Mouse (Mus musculus) liver, embryonic 14.5 days (tissue): ENCODE results near the gene Lamc2. TPM values are rescaled to one million over a fixed set of nuclear protein-coding genes. Genes with fewer than 3 reads are reported as not detected.

Experiments
- ATAC-seq: fragments of 200-750 bp; cut with Nextera tagmentation; 2 replicates; pipeline ENCODE4 v1.8.0; 2017; ENCODE audit warnings: moderate number of reproducible peaks, mild to moderate bottlenecking, moderate library complexity; ENCODE audit not compliant: insufficient read depth
- DNase-seq, 3 experiments: peaks; one replicate each; pipeline ENCODE4 v3.0.0-alpha.2; 2012 to 2013; ENCODE audit warnings: low read depth in 3 of 3, low spot score in 3 of 3
- H3K27ac ChIP-seq: fragments of 300-500 bp; sonication (generic); 2 replicates; pipeline ENCODE4 v1.5.1; 2014; ENCODE audit warnings: moderate library complexity, mild to moderate bottlenecking, control low read depth, inconsistent platforms
- H3K27me3 ChIP-seq: fragments of 300-500 bp; sonication (generic); 2 replicates; pipeline ENCODE4 v1.6.1; 2014; ENCODE audit warnings: mild to moderate bottlenecking, low read length, moderate library complexity; ENCODE audit not compliant: control insufficient read depth, insufficient read depth
- H3K36me3 ChIP-seq: fragments of 300-500 bp; sonication (generic); replicated peaks from 2 replicates; pipeline ENCODE4 v1.6.1; 2014; ENCODE audit warnings: low read depth; ENCODE audit not compliant: control insufficient read depth, insufficient read depth
- H3K4me1 ChIP-seq, 2 experiments: fragments of 200-500 bp in 1 of 2; fragments of 300-500 bp in 1 of 2; sonication (generic) in 1 of 2; replicated peaks; 2 replicates each; pipeline ENCODE4 v1.6.1; 2012 to 2014; ENCODE audit warnings: antibody characterized with exemption in 1 of 2, inconsistent platforms in 1 of 2, low read length in 1 of 2; ENCODE audit not compliant: control insufficient read depth in 2 of 2, insufficient read depth in 2 of 2
- H3K4me2 ChIP-seq: fragments of 300-500 bp; sonication (generic); 2 replicates; pipeline ENCODE4 v1.6.1; 2014; ENCODE audit warnings: low read depth, mild to moderate bottlenecking, control low read depth, moderate library complexity
- H3K4me3 ChIP-seq, 2 experiments: fragments of 200-500 bp in 1 of 2; fragments of 300-500 bp in 1 of 2; sonication (generic) in 1 of 2; 2 replicates each; pipeline ENCODE4 v1.5.1; 2012 to 2014; ENCODE audit warnings: low read depth in 2 of 2, low read length in 2 of 2, mild to moderate bottlenecking in 2 of 2, control low read depth in 1 of 2, inconsistent platforms in 1 of 2, moderate library complexity in 1 of 2; ENCODE audit not compliant: insufficient read depth in 1 of 2
- H3K9ac ChIP-seq: fragments of 300-500 bp; sonication (generic); replicated peaks from 2 replicates; pipeline ENCODE4 v1.6.1; 2014; ENCODE audit warnings: mild to moderate bottlenecking, control low read depth, moderate library complexity
- H3K9me3 ChIP-seq: fragments of 300-500 bp; sonication (generic); 2 replicates; pipeline ENCODE4 v1.6.1; 2016; ENCODE audit warnings: low read length, mixed read lengths; ENCODE audit not compliant: control insufficient read depth
- CTCF ChIP-seq: IDR thresholded peaks from 2 replicates; pipeline ENCODE4 v1.5.1; 2016; ENCODE audit warnings: antibody characterized with exemption, low read depth, control low read depth
- EP300 ChIP-seq: IDR thresholded peaks from 2 replicates; pipeline ENCODE4 v1.6.1; 2016; ENCODE audit warnings: antibody characterized with exemption, low read depth
- whole genome bisulfite sequencing: fragments of 180-500 bp; shearing (Covaris S2); extraction: QIAGEN DNeasy Blood & Tissue Kit; methylation state at CpG from one replicate; pipeline ENCODE4 v1.1.7; 2014; ENCODE audit not compliant: insufficient replicate concordance; 5-methylcytosine and 5-hydroxymethylcytosine counted together
- polyA plus RNA-seq, 2 experiments: library from polyadenylated mRNA; depleted of rRNA in 1 of 2; stranded (reverse) in 1 of 2; unstranded in 1 of 2; fragments of >200 nt; fragmentation: Nextera tagmentation in 1 of 2; extraction: Ambion mirVana in 1 of 2; gene quantifications; 2 replicates each; pipeline versions ENCODE4 v1.2.1 to v1.2.3; 2012 to 2014

The Lamc2 gene
- polyA plus RNA-seq, 2 experiments, result 0.10 to 0.14 TPM

DNA sequence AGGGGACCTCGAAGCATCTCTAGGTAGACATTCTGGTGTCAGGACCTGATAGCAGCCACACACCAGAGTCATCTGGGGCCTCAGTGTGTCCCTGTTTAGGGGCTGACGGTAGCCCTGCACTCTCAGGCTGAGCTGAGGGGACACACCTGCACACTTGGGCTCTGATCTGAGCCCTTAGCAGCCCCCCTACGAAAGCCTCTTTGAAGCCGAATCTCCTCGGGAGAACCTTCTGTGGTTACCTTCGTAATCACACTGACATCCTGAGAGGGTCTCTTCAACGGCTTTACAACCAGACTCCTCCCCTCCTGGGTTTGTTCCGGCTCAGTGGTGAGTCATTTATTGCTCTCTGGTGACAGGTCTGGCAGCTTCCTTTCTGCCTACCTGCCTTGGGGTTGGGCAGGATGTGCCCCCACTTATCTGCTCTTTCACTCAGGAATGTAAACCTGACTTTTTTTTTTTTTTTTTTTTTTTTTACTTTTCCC is 45.5 kb downstream of the Lamc2 start:
- 10% methylated on average over 8 of the region's 8 CpGs for WGBS
- Histone ChIP-seq H3K4me1 (no peaks in the 10 kb centered on the region), H3K9ac (no peak overlapping the region), H3K9me3 (no peaks in the 10 kb centered on the region), H3K27me3 (no peaks in the 10 kb centered on the region), H3K4me3 (no peak overlapping the region), H3K27ac (no peak overlapping the region), H3K4me2 (no peak overlapping the region), H3K36me3 (no peaks in the 10 kb centered on the region)
- ATAC-seq (no peak), DNase-seq (no peak)
- no peak for TF ChIP-seq EP300
- no peak for TF ChIP-seq CTCF

DNA sequence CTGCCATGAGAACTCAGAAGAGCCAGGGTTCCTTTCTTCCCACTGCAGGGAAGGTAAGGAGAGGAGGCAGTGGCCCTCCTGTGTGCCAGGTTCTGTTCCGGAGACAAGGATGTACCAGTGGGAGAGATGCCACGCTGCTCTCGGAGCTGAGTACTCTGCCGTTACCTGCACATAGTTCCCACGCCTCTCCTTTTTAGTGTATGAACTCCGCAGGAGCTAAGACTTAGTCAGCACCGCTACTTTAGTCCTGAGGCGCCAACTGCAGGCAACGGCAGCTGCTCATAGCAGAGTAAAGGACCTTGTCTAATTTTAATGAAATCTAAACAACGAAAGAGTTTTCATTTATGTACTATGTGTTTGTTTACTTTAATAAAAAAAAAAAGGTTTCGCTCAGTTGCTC is 46.0 kb downstream of the Lamc2 start:
- no peak overlapping the region for H3K4me2 ChIP-seq
- no peak overlapping the region for H3K27ac ChIP-seq
- ATAC-seq (no peak), DNase-seq (no peak)
- no peaks in the 10 kb centered on the region for H3K36me3 ChIP-seq
- TF ChIP-seq CTCF (no peak), EP300 (no peak)
- 73% methylated on average over 11 of the region's 11 CpGs for WGBS
- no peaks in the 10 kb centered on the region for H3K4me1 ChIP-seq
- H3K9me3 ChIP-seq, result no peaks in the 10 kb centered on the region
- no peak overlapping the region for H3K4me3 ChIP-seq
- H3K9ac ChIP-seq, result no peak overlapping the region
- H3K27me3 ChIP-seq, result no peaks in the 10 kb centered on the region

DNA sequence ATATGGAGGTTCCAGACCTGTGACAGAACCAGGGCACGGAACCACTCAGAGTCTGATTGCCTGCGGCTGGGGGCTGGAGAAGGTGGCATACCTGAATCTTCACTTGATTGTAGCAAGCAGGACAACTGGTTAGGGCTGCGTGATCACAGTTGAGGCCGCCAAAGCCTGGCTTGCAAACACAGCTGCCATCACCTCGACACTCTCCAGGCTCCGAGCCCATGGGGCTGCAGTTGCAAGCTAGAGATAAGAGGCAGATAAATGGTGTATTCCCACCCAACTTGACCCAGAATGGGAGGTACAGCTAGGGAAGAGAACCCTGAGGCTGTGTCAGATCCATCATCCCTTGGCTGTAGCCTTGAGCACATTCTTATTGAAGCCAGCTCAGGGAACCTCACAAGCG is 46.6 kb downstream of the Lamc2 start:
- WGBS, result 48% methylated on average over 7 of the region's 7 CpGs

DNA sequence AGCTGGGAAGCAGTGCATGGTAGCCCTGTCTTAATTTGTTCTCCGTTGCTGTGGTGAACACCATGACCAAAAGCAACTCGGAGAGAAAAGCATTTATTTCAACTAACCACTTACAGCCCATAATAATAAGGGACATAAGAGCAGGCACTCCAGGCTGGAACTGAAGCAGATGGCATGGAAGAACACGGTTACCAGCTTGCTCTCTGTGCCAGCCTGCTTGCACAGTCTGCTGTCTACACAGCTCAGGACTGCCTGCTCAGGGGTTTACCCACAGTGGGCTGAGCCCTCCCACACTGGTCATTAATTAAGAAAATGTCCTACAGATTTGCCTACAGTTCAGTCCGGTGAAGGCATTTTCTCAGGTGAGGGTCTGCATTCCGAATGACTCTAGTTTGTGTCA is 47.8 kb downstream of the Lamc2 start:
- WGBS, result 56% methylated on average over 5 of the region's 5 CpGs
- H3K9ac ChIP-seq, result no peak overlapping the region

More for the DNA sequence above, 46.6 kb downstream of the Lamc2 start:
- Histone ChIP-seq H3K4me3 (no peak overlapping the region), H3K9me3 (no peaks in the 10 kb centered on the region), H3K4me2 (no peak overlapping the region), H3K9ac (no peak overlapping the region), H3K27ac (no peak overlapping the region), H3K27me3 (no peaks in the 10 kb centered on the region), H3K4me1 (no peaks in the 10 kb centered on the region), H3K36me3 (no peaks in the 10 kb centered on the region)
- ATAC-seq (no peak), DNase-seq (no peak)
- TF ChIP-seq CTCF (no peak), EP300 (no peak)

DNA sequence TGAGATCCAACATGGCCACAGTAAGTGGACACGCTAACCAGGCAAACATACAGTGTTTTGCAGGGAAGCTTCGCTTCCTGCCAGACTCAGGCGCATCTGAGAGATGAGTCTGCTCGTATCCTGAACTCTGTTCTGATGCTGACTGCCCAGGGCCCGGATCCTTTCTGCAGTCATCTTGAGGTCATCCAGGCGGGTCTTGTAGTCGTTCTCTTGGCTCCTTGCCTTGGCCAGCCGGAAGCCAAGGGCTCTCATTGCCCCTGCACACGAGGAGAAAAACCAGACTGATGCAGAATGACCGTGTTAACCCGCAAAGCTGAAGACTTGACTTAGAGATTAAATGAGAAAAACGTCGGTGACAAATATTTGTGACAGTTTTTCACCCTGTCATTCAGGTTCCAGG is 49.6 kb downstream of the Lamc2 start:
- ATAC-seq (no peak), DNase-seq (no peak)
- no peak for TF ChIP-seq EP300
- TF ChIP-seq CTCF, result no peak
- H3K9ac ChIP-seq, result no peak overlapping the region
- 66% methylated on average over 13 of the region's 13 CpGs for WGBS
- no peak overlapping the region for H3K27ac ChIP-seq
- no peaks in the 10 kb centered on the region for H3K27me3 ChIP-seq
- H3K4me1 ChIP-seq, result peaks cover 0 to 3% of the 10 kb centered on the region in 2 experiments; a peak in 1 of 4 replicates
- H3K9me3 ChIP-seq, result no peaks in the 10 kb centered on the region
- H3K4me2 ChIP-seq, result no peak overlapping the region
- no peak overlapping the region for H3K4me3 ChIP-seq
- no peaks in the 10 kb centered on the region for H3K36me3 ChIP-seq

More for the DNA sequence above, 47.8 kb downstream of the Lamc2 start:
- H3K27ac ChIP-seq, result no peak overlapping the region
- H3K4me2 ChIP-seq, result no peak overlapping the region
- H3K4me1 ChIP-seq, result peaks cover 0 to 3% of the 10 kb centered on the region in 2 experiments; a peak in 1 of 4 replicates
- ATAC-seq (no peak), DNase-seq (no peak)
- H3K9me3 ChIP-seq, result no peaks in the 10 kb centered on the region
- no peak overlapping the region for H3K4me3 ChIP-seq
- no peaks in the 10 kb centered on the region for H3K36me3 ChIP-seq
- TF ChIP-seq EP300 (no peak), CTCF (no peak)
- no peaks in the 10 kb centered on the region for H3K27me3 ChIP-seq
